Mouse (Mus musculus): ENCODE data around the gene Vdr. TPM values are rescaled to one million over a fixed set of nuclear protein-coding genes. Genes with fewer than 3 reads are reported as not detected.

The Vdr gene
- polyA plus RNA-seq, 1 experiment from 2014 or later = 1.2 TPM

DNA sequence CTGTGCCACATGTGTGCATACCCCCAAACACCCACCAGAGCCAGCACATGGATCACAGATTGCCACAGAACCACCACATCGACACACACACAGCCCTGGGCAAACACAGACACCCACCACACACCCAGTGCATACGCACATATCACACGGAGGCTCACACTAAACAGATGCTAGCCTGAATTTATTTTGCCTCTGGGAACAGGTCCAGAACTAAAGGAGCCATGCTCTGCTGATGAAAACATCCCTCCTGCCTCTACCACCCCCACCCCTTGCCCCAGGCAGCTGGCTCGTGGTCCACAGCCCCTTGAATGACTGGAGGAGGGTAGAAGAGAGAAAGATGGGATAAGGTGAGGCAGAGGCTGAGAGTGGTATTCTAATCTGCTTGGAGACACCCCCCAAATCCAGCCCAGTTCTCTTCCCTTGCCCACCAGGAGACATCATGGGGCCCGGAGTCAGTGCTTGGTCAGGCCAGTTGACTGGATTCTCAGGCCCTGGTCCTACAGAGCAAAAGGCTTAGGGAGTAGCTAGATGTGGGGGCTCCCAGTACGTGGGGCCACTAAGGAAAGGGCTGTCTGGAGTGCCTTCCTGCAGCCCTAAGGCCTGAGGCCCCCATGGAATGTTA, 82.1 kb downstream of the Vdr start:
- H3K4me3 ChIP-seq = peak overlapping the region; percentile 81
- no peak for ATAC-seq (replicated peaks; ENCODE audit: insufficient number of reproducible peaks, insufficient read depth, low FRiP score, low read depth)
- H3K4me1 ChIP-seq (replicated peaks) = peaks cover 87% of the 10 kb centered on the region
- no peaks in the 10 kb centered on the region for H3K27me3 ChIP-seq
- peak overlapping the region; percentile 92 for H3K4me2 ChIP-seq
- 37% methylated on average over 6 of the region's 6 CpGs for WGBS
- peak overlapping the region; percentile 91 for H3K27ac ChIP-seq
- H3K9me3 ChIP-seq (replicated peaks) = no peaks in the 10 kb centered on the region
- H3K36me3 ChIP-seq = peaks cover 4% of the 10 kb centered on the region; the same call in 1 of the 2 replicates
- H3K9ac ChIP-seq = peak overlapping the region; percentile 19; the same call in 1 of the 2 replicates

DNA sequence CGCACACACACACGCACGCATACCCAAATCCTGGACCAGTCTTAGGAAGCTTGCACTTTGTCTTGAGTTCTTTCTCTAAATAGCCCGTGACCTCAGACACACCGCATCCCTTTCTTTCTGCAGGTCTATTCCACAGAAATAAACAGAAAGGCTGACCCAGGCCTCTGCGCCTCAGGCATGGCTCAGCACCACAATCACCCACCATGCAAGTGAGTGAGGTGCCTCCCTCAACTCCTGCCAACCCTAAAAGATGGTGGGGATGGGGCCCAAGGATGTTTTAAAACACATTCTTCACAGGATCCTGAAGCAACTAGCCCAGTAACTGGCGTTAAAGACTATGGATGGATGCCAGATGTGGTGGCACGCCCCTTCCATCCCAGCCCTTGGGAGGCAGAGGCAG, 83.0 kb downstream of the Vdr start:
- Histone ChIP-seq H3K27ac (no peak overlapping the region), H3K36me3 (peaks cover 4% of the 10 kb centered on the region; the same call in 1 of the 2 replicates), H3K9ac (no peak overlapping the region), H3K4me2 (0 out of 2 replicates have a peak overlapping the region, but pooled peaks have one; percentile 21), H3K4me3 (no peak overlapping the region), H3K9me3 (replicated peaks) (no peaks in the 10 kb centered on the region), H3K27me3 (no peaks in the 10 kb centered on the region), H3K4me1 (replicated peaks) (peaks cover 88% of the 10 kb centered on the region)
- WGBS = 75% methylated on average over 8 of the region's 8 CpGs
- no peak for ATAC-seq (replicated peaks; ENCODE audit: insufficient number of reproducible peaks, insufficient read depth, low FRiP score, low read depth)

- Histone ChIP-seq H3K4me3 (no peak overlapping the region), H3K4me2 (peak overlapping the region; percentile 66; the same call in 1 of the 2 replicates), H3K9me3 (replicated peaks) (no peaks in the 10 kb centered on the region), H3K4me1 (replicated peaks) (peaks cover 88% of the 10 kb centered on the region), H3K9ac (no peak overlapping the region), H3K27ac (peak overlapping the region; percentile 88), H3K27me3 (no peaks in the 10 kb centered on the region), H3K36me3 (peaks cover 4% of the 10 kb centered on the region; the same call in 1 of the 2 replicates)
- 65% methylated on average over 5 of the region's 5 CpGs for WGBS
- ATAC-seq (replicated peaks; ENCODE audit: insufficient number of reproducible peaks, insufficient read depth, low FRiP score, low read depth) = no peak
Measured at GRCm38 (mm10) chr15:97826588-97827261, 83.7 kb downstream of the Vdr start.

GRCm38 (mm10) chr15:97825941-97826587, 84.4 kb downstream of the Vdr start:
- ATAC-seq (replicated peaks; ENCODE audit: insufficient number of reproducible peaks, insufficient read depth, low FRiP score, low read depth) = no peak
- 45% methylated on average over 12 of the region's 12 CpGs for WGBS
- Histone ChIP-seq H3K4me3 (peak overlapping the region; percentile 45), H3K9ac (peak overlapping the region; percentile 55), H3K4me2 (peak overlapping the region; percentile 66), H3K27ac (peak overlapping the region; percentile 88), H3K9me3 (replicated peaks) (no peaks in the 10 kb centered on the region), H3K36me3 (peaks cover 4% of the 10 kb centered on the region; the same call in 1 of the 2 replicates), H3K27me3 (no peaks in the 10 kb centered on the region), H3K4me1 (replicated peaks) (peaks cover 92% of the 10 kb centered on the region)

- Histone ChIP-seq H3K27ac (peak overlapping the region; percentile 88), H3K27me3 (no peaks in the 10 kb centered on the region), H3K36me3 (peaks cover 4% of the 10 kb centered on the region; the same call in 1 of the 2 replicates), H3K4me2 (peak overlapping the region; percentile 66), H3K4me1 (replicated peaks) (peaks cover 95% of the 10 kb centered on the region), H3K9ac (peak overlapping the region; percentile 55), H3K9me3 (replicated peaks) (no peaks in the 10 kb centered on the region), H3K4me3 (peak overlapping the region; percentile 45)
- 5% methylated on average over 29 of the region's 29 CpGs for WGBS
- peak; percentile 60; the same call in 1 of the 2 replicates for ATAC-seq (replicated peaks; ENCODE audit: insufficient number of reproducible peaks, insufficient read depth, low FRiP score, low read depth)
Measured at GRCm38 (mm10) chr15:97825071-97825940, 85.1 kb downstream of the Vdr start.

- H3K27ac ChIP-seq = peak overlapping the region; percentile 88
- no peak for ATAC-seq (replicated peaks; ENCODE audit: insufficient number of reproducible peaks, insufficient read depth, low FRiP score, low read depth)
- H3K9me3 ChIP-seq (replicated peaks) = no peaks in the 10 kb centered on the region
- WGBS = 65% methylated on average over 6 of the region's 6 CpGs
- H3K36me3 ChIP-seq = peaks cover 4% of the 10 kb centered on the region; the same call in 1 of the 2 replicates
- H3K4me3 ChIP-seq = no peak overlapping the region
- peaks cover 88% of the 10 kb centered on the region for H3K4me1 ChIP-seq (replicated peaks)
- H3K9ac ChIP-seq = peak overlapping the region; percentile 55; the same call in 1 of the 2 replicates
- peak overlapping the region; percentile 21; the same call in 1 of the 2 replicates for H3K4me2 ChIP-seq
- H3K27me3 ChIP-seq = no peaks in the 10 kb centered on the region
Measured at GRCm38 (mm10) chr15:97824042-97824441, 86.4 kb downstream of the Vdr start.

DNA sequence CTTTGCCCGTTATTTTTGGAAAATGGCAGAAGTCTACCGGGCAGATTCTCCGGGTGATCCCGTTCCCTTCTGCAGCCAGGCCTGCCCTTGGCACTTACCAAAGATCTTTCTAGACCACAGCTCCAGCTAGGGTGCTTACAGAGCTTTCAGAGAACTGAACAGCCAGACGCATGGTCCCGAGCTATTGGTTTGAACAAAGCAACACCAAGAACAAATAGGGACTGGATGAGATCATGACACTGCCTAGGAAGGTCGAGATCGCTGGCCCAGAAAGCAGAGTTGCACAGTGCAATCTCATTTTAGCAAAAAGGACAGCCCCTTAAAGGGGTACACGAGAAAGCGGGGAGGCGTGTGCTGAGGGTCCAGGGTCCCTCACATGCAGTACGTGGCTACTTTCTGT, 87.0 kb downstream of the Vdr start:
- Histone ChIP-seq H3K36me3 (peaks cover 4% of the 10 kb centered on the region; the same call in 1 of the 2 replicates), H3K4me2 (no peak overlapping the region), H3K9me3 (replicated peaks) (no peaks in the 10 kb centered on the region), H3K27ac (peak overlapping the region; percentile 88), H3K4me1 (replicated peaks) (peaks cover 83% of the 10 kb centered on the region), H3K27me3 (no peaks in the 10 kb centered on the region), H3K4me3 (no peak overlapping the region), H3K9ac (no peak overlapping the region)
- WGBS = 79% methylated on average over 12 of the region's 12 CpGs
- no peak for ATAC-seq (replicated peaks; ENCODE audit: insufficient number of reproducible peaks, insufficient read depth, low FRiP score, low read depth)

DNA sequence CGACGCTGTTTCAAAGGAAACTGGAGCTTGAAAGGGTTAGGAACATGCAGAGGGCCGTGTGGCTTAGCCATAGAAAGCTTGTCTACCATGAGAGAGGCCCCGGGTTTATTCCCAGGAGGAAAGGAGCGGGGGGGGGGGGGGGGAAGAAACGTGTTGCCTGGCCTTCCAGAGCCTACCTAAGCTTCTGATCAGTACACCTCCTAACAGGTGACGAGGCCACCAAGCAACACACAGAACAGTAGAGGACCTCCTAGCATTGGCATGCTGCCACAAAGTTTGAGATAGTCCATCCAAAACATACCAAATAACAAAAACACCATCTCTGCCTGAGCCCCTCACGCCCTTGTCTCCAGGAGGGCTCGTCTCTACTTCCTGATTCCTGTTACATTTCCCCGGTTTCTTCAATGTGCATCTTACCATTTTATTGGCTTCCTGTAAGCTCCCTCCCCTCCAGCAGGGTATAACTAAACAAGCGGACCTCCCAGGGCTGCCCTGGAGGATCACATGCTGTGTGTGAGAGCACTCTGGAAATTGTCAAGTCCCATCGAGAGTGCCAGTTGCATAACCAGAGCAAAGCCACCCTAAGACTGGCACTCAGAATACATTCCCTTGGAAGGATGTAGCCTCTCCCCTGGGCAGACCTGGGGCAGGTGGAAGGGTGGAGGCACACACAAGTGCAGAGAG, 87.7 kb downstream of the Vdr start:
- Histone ChIP-seq H3K9me3 (replicated peaks) (no peaks in the 10 kb centered on the region), H3K36me3 (peaks cover 4% of the 10 kb centered on the region; the same call in 1 of the 2 replicates), H3K4me2 (0 out of 2 replicates have a peak overlapping the region, but pooled peaks have one; percentile 15), H3K9ac (no peak overlapping the region), H3K4me3 (no peak overlapping the region), H3K27me3 (no peaks in the 10 kb centered on the region), H3K4me1 (replicated peaks) (peaks cover 77% of the 10 kb centered on the region), H3K27ac (peak overlapping the region; percentile 88)
- no peak for ATAC-seq (replicated peaks; ENCODE audit: insufficient number of reproducible peaks, insufficient read depth, low FRiP score, low read depth)
- WGBS = 37% methylated on average over 12 of the region's 12 CpGs

- 0 out of 2 replicates have a peak overlapping the region, but pooled peaks have one; percentile 18 for H3K9ac ChIP-seq
- H3K9me3 ChIP-seq (replicated peaks) = no peaks in the 10 kb centered on the region
- no peak overlapping the region for H3K4me3 ChIP-seq
- H3K4me2 ChIP-seq = peak overlapping the region; percentile 37; the same call in 1 of the 2 replicates
- no peaks in the 10 kb centered on the region for H3K27me3 ChIP-seq
- H3K4me1 ChIP-seq (replicated peaks) = peaks cover 72% of the 10 kb centered on the region
- peaks cover 4% of the 10 kb centered on the region; the same call in 1 of the 2 replicates for H3K36me3 ChIP-seq
- 62% methylated on average over 6 of the region's 6 CpGs for WGBS
- H3K27ac ChIP-seq = peak overlapping the region; percentile 80
- no peak for ATAC-seq (replicated peaks; ENCODE audit: insufficient number of reproducible peaks, insufficient read depth, low FRiP score, low read depth)
Measured at GRCm38 (mm10) chr15:97821983-97822363, 88.5 kb downstream of the Vdr start.
